Mouse (Mus musculus): Measurements from ENCODE around the gene Fam214b. TPM values are rescaled to one million over a fixed set of nuclear protein-coding genes. Genes with fewer than 3 reads are reported as not detected.

The Fam214b gene
- polyA plus RNA-seq, 2 experiments: 9.5 to 22.1 TPM

- WGBS: 51% methylated on average over 15 of the region's 15 CpGs
Observed at GRCm38 (mm10) chr4:43038567-43039495, 7.2 kb downstream of the Fam214b start.

GRCm38 (mm10) chr4:43037860-43038566 is 8.0 kb downstream of the Fam214b start:
- no peak for DNase-seq (ENCODE audit: low spot score)

More at GRCm38 (mm10) chr4:43038567-43039495, 7.2 kb downstream of the Fam214b start:
- Histone ChIP-seq H3K4me2 (replicated peaks; ENCODE audit: low read depth, low read length, severe bottlenecking) (peak overlapping the region; percentile 80), H3K36me3 (ENCODE audit: control insufficient read depth, insufficient read depth, low read length) (peaks cover 26% of the 10 kb centered on the region), H3K27ac (replicated peaks; ENCODE audit: low read depth, low read length) (no peak overlapping the region), H3K27me3 (ENCODE audit: control insufficient read depth, insufficient read depth, low read length) (no peaks in the 10 kb centered on the region), H3K9ac (ENCODE audit: low read depth, low read length, severe bottlenecking) (peak overlapping the region; percentile 72; the same call in 1 of the 2 replicates), H3K9me3 (ENCODE audit: control insufficient read depth, low read length) (no peaks in the 10 kb centered on the region), H3K4me3 (replicated peaks; ENCODE audit: low read length) (peak overlapping the region; percentile 68), H3K4me1 (ENCODE audit: control insufficient read depth, insufficient read depth, low read length) (peaks cover 12% of the 10 kb centered on the region)
- no peak for TF ChIP-seq POLR2A (IDR thresholded peaks at IDR 0.05; ENCODE audit: borderline replicate concordance, extremely low read depth, insufficient read depth, insufficient read length)
- ATAC-seq (ENCODE audit: low FRiP score, low read depth) (no peak), DNase-seq (ENCODE audit: low spot score) (no peak)

GRCm38 (mm10) chr4:43036356-43036755 is 9.7 kb downstream of the Fam214b start:
- no peak for TF ChIP-seq POLR2A (IDR thresholded peaks at IDR 0.05; ENCODE audit: borderline replicate concordance, extremely low read depth, insufficient read depth, insufficient read length)
- no peak overlapping the region for H3K4me3 ChIP-seq (replicated peaks; ENCODE audit: low read length)
- 83% methylated on average over 10 of the region's 10 CpGs for WGBS
- H3K27me3 ChIP-seq (ENCODE audit: control insufficient read depth, insufficient read depth, low read length): no peaks in the 10 kb centered on the region
- DNase-seq (ENCODE audit: low spot score) (no peak), ATAC-seq (ENCODE audit: low FRiP score, low read depth) (no peak)
- H3K9me3 ChIP-seq (ENCODE audit: control insufficient read depth, low read length): no peaks in the 10 kb centered on the region
- no peak overlapping the region for H3K4me2 ChIP-seq (replicated peaks; ENCODE audit: low read depth, low read length, severe bottlenecking)
- H3K4me1 ChIP-seq (ENCODE audit: control insufficient read depth, insufficient read depth, low read length): peaks cover 16% of the 10 kb centered on the region
- peaks cover 38% of the 10 kb centered on the region for H3K36me3 ChIP-seq (ENCODE audit: control insufficient read depth, insufficient read depth, low read length)
- H3K27ac ChIP-seq (replicated peaks; ENCODE audit: low read depth, low read length): no peak overlapping the region
- no peak overlapping the region for H3K9ac ChIP-seq (ENCODE audit: low read depth, low read length, severe bottlenecking)

More at GRCm38 (mm10) chr4:43037860-43038566, 8.0 kb downstream of the Fam214b start:
- no peak for TF ChIP-seq POLR2A (IDR thresholded peaks at IDR 0.05; ENCODE audit: borderline replicate concordance, extremely low read depth, insufficient read depth, insufficient read length)
- 76% methylated on average over 4 of the region's 4 CpGs for WGBS
- Histone ChIP-seq H3K27me3 (ENCODE audit: control insufficient read depth, insufficient read depth, low read length) (no peaks in the 10 kb centered on the region), H3K4me1 (ENCODE audit: control insufficient read depth, insufficient read depth, low read length) (peaks cover 11% of the 10 kb centered on the region), H3K4me3 (replicated peaks; ENCODE audit: low read length) (0 out of 2 replicates have a peak overlapping the region, but pooled peaks have one; percentile 68), H3K27ac (replicated peaks; ENCODE audit: low read depth, low read length) (no peak overlapping the region), H3K4me2 (replicated peaks; ENCODE audit: low read depth, low read length, severe bottlenecking) (no peak overlapping the region), H3K36me3 (ENCODE audit: control insufficient read depth, insufficient read depth, low read length) (peaks cover 32% of the 10 kb centered on the region), H3K9me3 (ENCODE audit: control insufficient read depth, low read length) (no peaks in the 10 kb centered on the region), H3K9ac (ENCODE audit: low read depth, low read length, severe bottlenecking) (no peak overlapping the region)
- ATAC-seq (ENCODE audit: low FRiP score, low read depth): no peak

GRCm38 (mm10) chr4:43035851-43036250 is 10.2 kb downstream of the Fam214b start:
- ATAC-seq (ENCODE audit: low FRiP score, low read depth) (no peak), DNase-seq (ENCODE audit: low spot score) (no peak)
- WGBS: 85% methylated on average over 6 of the region's 6 CpGs
- no peak for TF ChIP-seq POLR2A (IDR thresholded peaks at IDR 0.05; ENCODE audit: borderline replicate concordance, extremely low read depth, insufficient read depth, insufficient read length)
- Histone ChIP-seq H3K9ac (ENCODE audit: low read depth, low read length, severe bottlenecking) (no peak overlapping the region), H3K27ac (replicated peaks; ENCODE audit: low read depth, low read length) (no peak overlapping the region), H3K9me3 (ENCODE audit: control insufficient read depth, low read length) (no peaks in the 10 kb centered on the region), H3K4me2 (replicated peaks; ENCODE audit: low read depth, low read length, severe bottlenecking) (no peak overlapping the region), H3K4me3 (replicated peaks; ENCODE audit: low read length) (no peak overlapping the region), H3K4me1 (ENCODE audit: control insufficient read depth, insufficient read depth, low read length) (peaks cover 16% of the 10 kb centered on the region), H3K36me3 (ENCODE audit: control insufficient read depth, insufficient read depth, low read length) (peaks cover 38% of the 10 kb centered on the region), H3K27me3 (ENCODE audit: control insufficient read depth, insufficient read depth, low read length) (no peaks in the 10 kb centered on the region)

GRCm38 (mm10) chr4:43033481-43033880 is 12.5 kb downstream of the Fam214b start:
- no peak for DNase-seq (ENCODE audit: low spot score)
- no peak for TF ChIP-seq POLR2A (IDR thresholded peaks at IDR 0.05; ENCODE audit: borderline replicate concordance, extremely low read depth, insufficient read depth, insufficient read length)
- ATAC-seq (ENCODE audit: low FRiP score, low read depth): no peak
- no peaks in the 10 kb centered on the region for H3K27me3 ChIP-seq (ENCODE audit: control insufficient read depth, insufficient read depth, low read length)
- H3K27ac ChIP-seq (replicated peaks; ENCODE audit: low read depth, low read length): no peak overlapping the region
- peaks cover 10% of the 10 kb centered on the region; the same call in 1 of the 2 replicates for H3K4me1 ChIP-seq (ENCODE audit: control insufficient read depth, insufficient read depth, low read length)
- 80% methylated on average over 14 of the region's 14 CpGs for WGBS
- H3K9ac ChIP-seq (ENCODE audit: low read depth, low read length, severe bottlenecking): no peak overlapping the region
- peaks cover 53% of the 10 kb centered on the region for H3K36me3 ChIP-seq (ENCODE audit: control insufficient read depth, insufficient read depth, low read length)
- no peak overlapping the region for H3K4me3 ChIP-seq (replicated peaks; ENCODE audit: low read length)
- no peak overlapping the region for H3K4me2 ChIP-seq (replicated peaks; ENCODE audit: low read depth, low read length, severe bottlenecking)
- H3K9me3 ChIP-seq (ENCODE audit: control insufficient read depth, low read length): no peaks in the 10 kb centered on the region

All from limb, embryonic 14.5 days (tissue).